Mouse (Mus musculus): ENCODE measurements around the gene Dao.

DNA sequence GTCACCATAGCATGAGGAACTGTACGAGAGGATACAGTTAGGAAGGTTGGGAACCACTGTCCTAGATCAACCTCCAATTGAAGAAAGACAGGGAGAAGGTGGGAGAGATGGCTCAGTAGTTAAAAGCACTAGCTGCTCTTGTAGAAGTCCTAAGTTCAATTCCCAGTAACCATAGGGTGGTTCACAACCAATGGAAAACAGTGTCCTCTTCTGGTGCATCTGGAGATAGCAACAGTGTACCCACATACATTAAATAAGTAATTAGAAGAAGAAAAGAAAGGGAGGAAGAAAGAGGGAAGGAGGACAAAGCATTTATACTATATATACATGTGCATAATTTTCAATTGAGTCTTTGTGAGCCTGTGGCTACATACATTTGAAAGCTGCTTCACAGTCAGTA, 41.6 kb downstream of the Dao start:
- TF ChIP-seq CTCF (IDR thresholded peaks at IDR 0.05; ENCODE audit: low read depth) (peak; percentile 79), EP300 (optimal IDR thresholded peaks at IDR 0.05) (no peak)
